Mouse (Mus musculus) gastrocnemius, postnatal 14 days (tissue): ENCODE measurements around the gene AW011738. TPM values are rescaled to one million over a fixed set of nuclear protein-coding genes. Genes with fewer than 3 reads are reported as not detected.

Experiments used
- DNase-seq: peaks from one replicate; pipeline ENCODE4 v3.0.0; 2021; ENCODE audit warnings: mixed read lengths
- intact Hi-C: fragments of 180-260 bp; cut with DNase I; formaldehyde crosslinking; loops from one replicate; pipeline ENCODE4 v1.15.1; 2025; ENCODE audit warnings: low total_unique reads
- total RNA-seq, 2 experiments: library from RNA; stranded (reverse); gene quantifications; 2 replicates each; pipeline ENCODE4 v1.2.3; 2021

Gene AW011738
- total RNA-seq, 2 experiments from 2014 or later, result 2.9 to 3.3 TPM

DNA sequence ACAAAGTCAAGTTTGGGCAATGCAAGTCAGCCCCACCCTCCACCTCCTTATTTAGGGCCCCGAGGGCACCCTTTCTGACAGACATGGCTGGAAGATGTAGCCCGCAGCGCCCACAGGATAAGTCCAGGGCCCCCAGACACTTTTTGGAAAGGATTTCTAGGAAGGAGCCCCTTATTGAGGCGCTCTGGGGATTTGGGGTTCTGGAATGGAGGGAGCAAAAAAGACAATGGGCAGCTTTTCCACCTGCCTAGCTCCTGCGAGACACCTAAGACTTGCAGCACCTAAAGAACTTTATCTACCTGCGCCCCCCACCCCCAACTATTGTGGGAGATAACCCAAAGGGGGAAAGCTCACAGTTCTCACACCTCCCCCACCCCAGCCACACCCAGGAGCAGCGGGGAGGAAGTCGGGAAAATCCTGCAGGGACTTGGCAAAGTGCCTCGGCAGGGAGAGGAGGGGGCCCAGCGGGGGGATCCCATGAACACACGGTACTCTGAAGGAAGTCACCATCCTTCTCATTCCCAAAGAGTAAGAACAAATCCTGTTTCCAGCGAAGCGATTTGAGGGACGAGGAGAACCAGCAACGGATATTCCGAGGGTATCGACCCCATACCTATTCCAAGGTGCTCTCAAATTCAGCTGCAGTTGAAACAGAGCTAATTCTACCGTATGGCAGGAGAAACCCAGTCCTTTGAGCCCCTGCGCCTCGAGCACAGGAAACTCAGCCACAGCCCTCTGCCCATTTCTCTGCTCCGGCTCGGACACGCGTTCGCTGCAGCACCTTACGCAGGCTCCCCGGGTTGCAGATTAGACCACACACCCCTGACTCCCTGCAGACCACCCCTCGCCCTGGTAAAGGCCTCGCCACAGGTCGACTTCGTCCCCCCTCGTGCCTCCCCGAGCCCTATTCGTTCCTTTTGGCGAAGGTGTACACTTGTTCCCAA, 6.9 kb upstream of the AW011738 start:
- DNase-seq, result peak; percentile 45
- intact Hi-C loops, result no loop called here

DNA sequence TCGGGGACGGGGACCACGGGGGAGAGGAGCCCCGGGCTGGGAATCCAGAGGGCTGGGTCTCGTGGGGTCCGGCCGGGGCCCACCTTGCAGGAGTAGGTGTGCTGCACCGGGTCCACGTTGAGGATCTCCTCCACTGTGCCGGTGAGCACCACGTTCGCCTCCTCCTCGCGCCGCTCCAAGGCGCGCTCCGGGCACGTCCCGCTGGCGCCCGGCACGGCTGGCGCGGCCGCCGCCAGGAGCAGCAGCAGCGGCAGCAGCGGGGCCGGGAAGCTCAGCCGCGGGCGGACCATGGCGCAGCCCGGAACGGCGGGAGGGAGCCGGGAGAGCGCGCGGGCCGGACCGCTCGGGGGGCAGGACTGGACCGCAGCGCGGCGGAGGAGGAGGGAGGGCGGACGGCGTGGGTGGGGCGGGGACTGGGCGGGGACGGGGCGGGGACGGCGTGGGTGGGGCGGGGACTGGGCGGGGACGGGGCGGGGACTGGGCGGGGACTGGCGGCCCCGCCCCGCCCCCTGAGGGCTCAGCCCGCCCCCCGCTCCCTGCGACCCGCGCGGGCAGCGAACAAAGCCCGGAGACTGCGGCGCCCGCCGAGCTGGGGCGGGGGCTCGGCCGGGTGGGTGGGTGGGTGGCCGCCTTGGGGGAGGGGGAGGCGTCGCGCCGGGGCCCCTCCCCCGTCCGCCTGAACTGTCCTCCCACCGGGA, 5.8 kb upstream of the AW011738 start, which contains the start of gene Agrn:
Gene Agrn (minus strand): TSS at position 358 of the 698 bp plus-strand sequence.
- DNase-seq, result peak; percentile 83

DNA sequence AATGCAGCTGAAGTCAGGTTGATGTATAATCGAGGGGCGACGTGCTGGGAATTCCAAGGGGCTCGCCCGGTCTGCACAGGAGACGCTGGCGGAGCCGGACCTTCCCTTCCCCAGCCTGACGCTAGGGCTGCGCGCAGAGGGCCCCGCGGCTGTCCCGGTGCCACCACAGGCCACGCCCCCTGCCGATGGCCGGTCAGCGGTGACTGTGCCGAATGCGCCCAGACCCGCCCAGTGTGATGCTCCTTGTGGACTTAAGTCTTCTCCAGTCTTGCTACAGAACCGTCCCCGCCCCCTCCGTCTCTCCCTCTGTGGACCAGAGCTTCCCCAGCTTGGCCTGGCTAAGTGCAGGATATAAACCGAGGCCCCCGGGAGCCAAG, 5.3 kb upstream of the AW011738 start:
- intact Hi-C loops, result no loop called here

More for the DNA sequence above, 5.8 kb upstream of the AW011738 start, which contains the start of gene Agrn:
- intact Hi-C loops, result no loop called here

DNA sequence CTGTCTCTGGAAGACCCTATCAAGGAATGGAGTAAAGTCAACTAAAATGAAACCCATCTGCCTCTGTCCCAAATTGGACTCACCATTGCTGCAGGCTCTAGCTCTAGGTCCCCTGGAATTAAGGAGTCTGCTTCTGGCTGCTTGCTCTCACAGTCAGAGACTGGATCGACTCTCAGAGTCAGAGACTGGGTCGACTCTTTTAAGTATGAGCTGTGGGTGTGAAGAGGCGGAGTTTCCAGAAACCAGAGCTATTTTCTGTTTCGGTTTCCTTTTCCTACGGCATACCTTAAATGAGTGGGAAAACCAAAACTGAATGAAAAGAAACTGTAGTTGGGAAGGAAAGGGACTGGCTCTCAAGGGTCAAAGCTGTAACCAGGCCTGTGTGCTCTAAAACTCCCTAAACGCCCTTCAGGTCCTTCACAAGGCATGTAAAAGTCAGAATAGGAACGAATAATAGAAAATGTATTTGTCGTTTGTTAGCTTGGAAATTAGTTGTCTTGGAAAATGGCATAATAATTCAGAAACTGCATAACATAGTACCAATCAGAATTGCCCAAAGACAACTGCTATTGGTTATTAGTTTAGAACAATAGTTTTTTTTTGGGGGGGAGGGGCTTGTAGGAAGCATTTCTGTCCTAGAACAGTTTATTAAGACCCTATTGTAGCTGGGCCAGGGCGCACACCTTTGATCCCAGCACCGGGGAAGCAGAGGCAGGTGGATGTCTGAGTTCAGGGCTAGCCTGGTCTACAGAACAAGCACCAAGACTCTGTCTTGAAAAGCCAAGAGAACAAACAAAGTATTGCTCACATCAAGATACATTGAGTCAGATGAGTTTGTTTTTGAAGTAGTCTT, 2.3 kb upstream of the AW011738 start, which contains the start of gene Isg15:
Gene Isg15 (minus strand): TSS at position 196 of the 853 bp plus-strand sequence.
- DNase-seq, result no peak
- intact Hi-C loops, result no loop called here

More for the DNA sequence above, 5.3 kb upstream of the AW011738 start:
- peak; percentile 95 for DNase-seq

DNA sequence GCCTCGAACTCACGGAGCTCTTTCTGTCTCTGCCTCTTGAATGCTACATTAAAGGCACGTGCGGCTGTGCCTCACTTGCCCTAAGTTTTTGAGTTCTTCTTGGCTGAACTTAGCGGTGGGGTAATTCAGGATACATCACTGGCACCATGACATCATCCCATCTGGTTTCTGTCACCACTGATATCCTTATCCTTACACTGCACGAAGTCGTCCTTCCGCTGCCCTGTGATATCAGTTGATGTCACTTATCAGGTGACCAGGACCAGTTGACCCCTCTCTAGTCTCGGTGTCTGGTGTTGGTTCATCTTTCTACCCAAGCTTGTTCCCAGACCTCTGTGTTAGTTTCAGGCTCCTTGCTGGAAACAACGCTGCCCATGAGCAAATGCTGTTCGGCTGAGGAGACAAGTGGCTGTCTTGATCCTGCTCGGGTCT, 626 bp upstream of the AW011738 start:
- intact Hi-C loops, result no loop called here
- no peak for DNase-seq

DNA sequence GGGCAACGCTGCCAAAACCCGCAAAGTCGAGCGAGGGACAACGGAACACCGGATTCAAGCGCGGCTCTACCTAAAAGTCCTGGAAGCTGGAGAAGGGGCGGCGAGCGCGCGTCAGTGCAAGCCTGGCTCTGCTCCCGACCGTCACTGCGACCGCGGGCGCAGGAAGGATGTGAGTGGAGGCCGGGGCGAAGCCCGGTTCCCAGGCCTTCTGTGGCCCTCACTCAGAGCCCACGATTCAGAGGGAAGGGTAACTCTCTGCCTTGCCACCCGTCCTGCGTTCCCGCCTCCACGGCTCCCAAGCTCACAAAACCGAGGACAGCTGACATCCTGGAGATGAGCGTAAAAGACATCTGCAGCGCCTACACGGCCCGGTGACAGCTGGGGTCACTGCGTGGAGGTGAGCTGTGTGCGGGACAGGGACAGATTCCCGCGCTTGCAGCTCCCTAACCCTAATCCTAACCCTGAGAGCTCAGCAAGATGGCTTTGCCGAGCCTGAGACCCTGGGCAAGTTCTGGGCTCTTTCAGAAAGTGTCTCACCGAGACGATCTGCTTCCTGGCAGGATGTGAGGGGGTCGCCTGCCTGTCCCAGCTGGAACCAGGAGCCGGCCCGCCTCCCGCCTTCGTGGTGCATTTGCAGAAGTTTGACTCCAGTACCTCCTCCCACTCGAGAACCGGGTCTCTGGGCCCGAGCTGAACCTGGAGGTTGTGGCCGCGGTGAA, 468 bp downstream of the AW011738 start:
- no peak for DNase-seq
- intact Hi-C loops, result no loop called here

DNA sequence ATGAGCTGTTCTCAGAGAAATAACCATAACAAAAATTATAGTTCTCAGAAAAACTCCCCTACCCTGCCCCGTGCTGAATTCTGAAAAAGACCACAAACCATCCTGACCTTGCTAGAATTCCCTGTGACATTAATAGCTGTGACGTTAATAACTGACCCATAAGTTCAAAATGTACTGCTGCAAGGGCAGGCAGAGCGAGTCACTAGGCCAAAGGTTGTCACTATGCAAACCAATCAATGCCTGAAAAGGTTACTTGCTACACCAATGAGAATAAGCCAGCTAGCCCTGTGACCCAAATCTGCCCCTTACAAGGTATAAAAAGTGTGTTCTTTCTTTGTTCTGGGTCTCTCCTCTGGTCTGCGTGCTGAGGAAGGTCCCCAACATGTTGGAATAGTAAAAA, 5.8 kb downstream of the AW011738 start:
- intact Hi-C loops, result no loop called here
- no peak for DNase-seq

DNA sequence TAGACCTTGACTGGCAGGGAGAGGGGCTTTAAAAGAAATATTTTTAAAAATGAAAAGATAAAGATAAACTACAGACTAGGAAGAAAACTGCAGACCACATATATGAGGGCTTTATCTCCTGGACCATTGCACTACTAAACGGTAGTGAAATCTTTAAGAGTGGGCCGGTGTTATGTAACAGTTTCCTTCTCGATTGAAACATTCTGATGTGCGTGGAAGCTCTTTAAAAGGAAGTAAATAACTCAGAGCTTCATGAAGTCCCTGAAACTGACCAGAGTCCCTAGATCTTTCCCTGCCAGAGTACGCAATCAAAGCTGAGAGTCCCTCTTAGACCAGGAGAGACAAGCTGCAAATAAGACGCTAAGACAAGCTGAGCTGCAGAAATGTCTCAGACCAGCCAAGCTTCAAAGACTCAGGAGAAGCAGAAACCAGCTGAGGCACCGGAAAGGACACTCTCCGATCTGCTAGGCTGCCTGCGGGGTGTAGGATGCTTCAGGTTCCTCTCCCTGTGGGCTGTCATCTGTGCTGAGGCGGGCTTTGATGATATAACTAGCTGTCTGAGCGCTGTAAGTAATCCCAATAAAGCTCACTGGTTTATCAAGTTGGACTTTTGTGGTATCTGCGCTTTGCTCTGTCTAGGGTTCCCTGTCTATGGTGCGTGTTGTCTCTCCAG, 7.0 kb downstream of the AW011738 start:
- intact Hi-C loops, result no loop called here
- no peak for DNase-seq

DNA sequence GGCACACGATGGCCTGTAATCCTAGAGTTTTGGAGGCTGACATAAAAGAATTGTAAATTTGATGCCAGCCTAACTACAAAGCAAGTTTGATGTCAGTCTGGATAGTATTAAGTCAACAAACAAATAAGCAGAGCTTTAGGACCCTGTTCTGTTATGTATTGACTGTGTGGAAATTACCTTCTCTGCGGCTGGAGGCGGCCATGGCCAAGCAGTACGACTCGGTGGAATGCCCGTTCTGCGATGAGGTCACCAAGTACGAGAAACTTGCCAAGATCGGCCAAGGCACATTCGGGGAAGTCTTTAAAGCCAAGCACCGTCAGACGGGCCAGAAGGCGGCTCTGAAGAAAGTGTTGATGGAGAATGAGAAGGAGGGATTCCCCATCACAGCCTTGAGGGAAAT, 10.0 kb downstream of the AW011738 start:
- intact Hi-C loops, result no loop called here
- DNase-seq, result no peak

DNA sequence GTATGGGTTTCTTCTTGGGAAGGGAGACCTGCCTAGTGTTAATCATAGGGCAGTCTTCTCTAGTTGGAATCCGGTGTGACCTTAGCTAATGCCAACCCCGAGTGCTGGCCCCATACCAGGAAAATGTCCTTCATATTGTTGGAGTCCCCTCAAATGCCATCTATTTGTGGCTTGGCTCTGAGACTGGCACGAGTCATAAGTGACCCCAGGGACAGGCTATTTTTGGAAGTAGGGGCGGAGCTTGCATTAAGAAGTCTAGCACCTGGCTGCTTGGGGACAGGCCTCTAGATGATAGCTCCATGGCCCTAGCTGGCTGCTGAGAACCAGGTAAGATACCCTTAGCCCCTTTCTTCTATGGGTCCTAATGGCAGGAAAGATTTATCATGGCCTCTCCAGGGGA, 12.5 kb downstream of the AW011738 start, which contains the start of gene Perm1:
Gene Perm1 (plus strand): TSS at position 220 of the 400 bp plus-strand sequence.
- intact Hi-C loops, result no loop called here
- peak; percentile 82 for DNase-seq

DNA sequence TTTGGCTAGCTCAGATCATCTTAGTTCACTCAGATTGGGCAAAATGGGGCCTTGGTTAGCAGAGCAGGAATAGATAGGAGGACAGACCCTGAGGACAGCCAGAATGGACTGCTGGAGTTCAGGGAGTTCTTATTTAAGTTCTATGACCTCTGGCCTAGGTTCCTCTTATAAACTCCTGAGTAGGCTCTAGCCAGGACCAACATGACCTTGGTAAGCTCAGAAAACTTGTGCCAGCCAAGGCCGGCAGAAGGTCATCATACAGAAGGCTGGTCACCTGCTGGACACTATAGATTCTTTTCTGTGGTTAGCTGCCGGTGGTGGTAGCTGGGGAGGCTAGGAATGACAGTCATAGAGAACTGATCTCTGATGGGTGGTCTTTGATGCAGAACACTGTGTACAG, 13.1 kb downstream of the AW011738 start:
- DNase-seq, result no peak
- intact Hi-C loops, result no loop called here

DNA sequence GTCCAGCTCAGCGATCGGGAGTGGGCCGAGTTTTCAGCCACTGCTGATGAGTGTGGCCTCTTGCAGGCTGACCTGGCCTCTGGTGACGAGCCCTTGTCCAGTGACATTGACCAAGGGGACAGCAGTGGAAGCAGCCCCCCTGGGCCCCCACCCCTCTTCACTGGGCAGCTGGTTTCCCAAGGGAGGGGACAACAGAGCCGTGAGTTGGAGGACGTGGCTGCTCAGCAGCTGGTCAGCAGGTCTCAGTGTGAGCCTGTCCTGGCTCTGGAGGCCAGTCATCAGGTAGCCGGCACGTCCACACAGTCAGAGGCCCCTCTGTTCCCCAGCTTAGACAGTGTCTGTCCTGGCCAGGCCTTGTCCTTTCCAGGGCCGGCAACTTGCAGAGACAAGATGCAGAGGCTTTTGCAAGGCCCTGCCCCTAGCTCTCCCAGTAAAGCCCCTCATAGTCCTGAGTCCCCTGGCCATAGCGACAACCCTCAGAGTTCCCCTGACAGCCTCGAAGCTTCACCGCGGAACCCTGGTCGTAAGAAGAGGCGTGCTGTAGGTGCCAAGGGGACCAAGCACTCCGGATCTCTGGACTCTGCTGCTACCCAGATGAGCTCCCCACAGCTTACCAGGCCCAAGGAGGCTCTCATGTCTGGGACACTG, 14.0 kb downstream of the AW011738 start:
- intact Hi-C loops, result no loop called here
- no peak for DNase-seq

DNA sequence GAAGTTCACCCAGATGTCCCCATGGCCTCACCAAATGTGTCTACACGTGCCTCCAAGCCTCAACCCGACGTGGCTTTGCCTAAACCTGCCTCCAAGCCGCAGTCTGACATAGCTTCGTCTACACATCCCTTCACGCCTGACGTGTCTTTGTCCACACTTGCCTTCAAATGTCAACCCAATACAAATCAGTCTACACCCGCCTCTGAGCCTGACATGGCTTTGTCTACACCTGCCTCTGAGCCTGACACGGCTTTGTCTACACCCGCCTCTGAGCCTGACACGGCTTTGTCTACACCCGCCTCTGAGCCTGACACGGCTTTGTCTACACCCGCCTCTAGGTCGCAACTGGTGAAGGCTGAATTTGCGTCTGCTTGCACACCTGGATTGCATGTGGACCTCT, 14.7 kb downstream of the AW011738 start:
- intact Hi-C loops, result no loop called here
- no peak for DNase-seq

DNA sequence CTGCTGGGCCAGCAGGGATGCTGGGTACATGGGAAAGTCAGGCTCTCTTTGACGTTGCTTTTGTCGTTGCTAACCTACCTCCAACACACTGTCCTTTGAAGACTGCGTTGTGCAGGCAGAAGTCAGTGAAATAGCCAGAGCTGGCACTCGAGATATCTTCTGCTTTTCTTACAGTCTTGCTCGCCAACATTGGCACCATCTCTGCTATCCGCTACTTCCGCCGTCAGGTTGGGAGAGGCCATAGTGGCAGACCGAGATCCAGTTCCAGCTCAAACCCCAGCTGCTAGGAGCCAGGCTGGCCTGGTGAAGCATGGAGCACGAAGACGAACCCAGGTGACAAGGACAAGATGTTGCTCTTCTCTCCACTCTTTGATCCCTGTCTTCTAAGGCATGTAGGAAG, 16.8 kb downstream of the AW011738 start:
- intact Hi-C loops, result no loop called here
- DNase-seq, result no peak

DNA sequence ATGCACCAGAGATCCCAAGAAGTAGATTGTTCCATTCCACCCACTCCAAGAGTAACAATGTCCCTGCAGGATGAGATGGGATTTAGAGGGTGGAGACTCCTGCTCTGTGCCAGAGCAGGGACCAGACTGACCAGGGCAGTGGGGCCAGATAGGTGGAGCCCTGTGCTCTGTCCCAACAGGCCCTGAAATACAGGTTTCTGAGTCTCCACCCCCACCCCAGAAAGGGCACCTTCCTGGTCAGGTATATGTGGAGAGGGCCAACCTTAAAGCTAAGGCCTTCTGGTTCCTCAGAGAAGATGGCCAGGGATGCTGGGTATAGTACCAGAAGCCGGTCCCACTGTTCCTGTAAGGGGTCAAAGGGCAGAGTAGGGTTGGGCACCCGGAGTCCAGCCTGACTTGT, 21.2 kb downstream of the AW011738 start:
- intact Hi-C loops, result no loop called here
- DNase-seq, result no peak

DNA sequence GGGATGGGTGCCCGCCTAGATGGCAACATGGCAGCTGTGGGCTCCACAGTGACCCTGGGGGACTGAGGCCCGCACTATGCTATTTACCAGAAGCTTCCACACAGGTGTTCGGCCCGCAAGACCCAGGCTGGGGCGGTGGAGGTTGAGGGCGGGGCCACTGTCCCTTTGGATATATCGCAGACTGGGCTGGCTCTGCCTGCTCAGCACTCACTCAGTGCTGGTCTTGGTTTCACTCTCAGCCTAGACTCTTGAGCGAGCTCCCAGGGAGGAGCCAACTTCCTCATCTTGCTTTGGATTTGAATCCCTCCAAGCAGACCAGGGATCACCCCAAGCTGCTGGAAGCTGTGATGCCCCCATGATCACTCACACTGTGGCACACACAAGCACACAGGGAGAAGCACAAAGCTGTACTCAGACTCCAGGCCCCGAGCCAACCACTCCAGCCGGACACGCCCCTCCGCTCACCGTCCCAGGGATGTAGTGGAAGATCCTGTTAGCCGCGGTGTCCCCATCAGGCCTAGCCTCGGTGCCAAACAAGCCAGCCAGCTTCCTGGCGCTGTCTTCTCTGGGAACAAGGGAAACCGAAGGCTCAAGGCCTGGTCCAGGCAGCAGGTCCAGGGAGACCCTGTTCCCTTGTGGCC, 24.8 kb downstream of the AW011738 start:
- DNase-seq, result no peak
- intact Hi-C loops, result no loop called here

DNA sequence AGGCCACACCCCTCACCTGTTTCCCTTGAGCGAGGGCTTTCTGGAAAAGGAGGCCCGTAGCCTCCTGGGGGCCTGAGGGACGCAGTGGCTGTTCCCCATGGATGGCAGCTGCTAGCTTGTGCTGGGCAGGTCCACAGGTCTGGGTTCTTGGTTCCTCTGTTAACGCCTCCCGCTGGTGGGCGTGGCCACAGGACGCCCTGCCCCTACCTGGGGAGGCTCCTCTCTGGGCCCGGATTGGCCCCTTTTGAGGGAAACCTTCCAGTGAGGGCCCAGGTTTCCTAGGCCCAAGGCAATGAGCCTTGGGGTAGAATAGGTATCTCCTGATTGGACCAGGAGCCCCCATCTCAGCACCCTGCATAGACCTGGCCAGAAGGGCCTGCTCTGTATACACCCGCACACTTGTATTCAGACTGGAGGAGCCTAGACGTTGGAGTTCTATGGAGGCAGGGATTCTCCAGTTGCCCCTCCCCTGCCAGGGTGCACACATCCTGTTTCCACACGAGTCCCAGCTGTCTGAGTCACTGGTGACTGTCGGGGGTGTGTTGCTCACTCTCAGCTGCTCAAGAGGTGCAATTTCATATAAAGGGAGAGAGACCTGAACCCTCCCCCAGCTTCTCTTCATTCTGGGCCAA, 25.4 kb downstream of the AW011738 start:
- no peak for DNase-seq
- intact Hi-C loops, result no loop called here
